Mouse (Mus musculus): ENCODE data around the gene Kcnh2. TPM values are rescaled to one million over a fixed set of nuclear protein-coding genes. Genes with fewer than 3 reads are reported as not detected.
"Not testable (repeated sequence)": the region's sequence is repeated elsewhere in the genome, so short reads cannot be mapped to it uniquely, and the experiment has no call there.

The Kcnh2 gene
- 10 to 100 TPM; 13.1 to 15.5 TPM for total RNA-seq (2021)
- long read RNA-seq, experiment 1, full-length matches to known transcripts: 11 of 13 reads
- long read RNA-seq, experiment 1, partial matches to known transcripts: 0 of 13 reads
- long read RNA-seq, experiment 1, other reads (novel, unspliced or antisense): 2 of 13 reads
- long read RNA-seq, experiment 2, full-length matches to known transcripts: 5 of 13 reads
- long read RNA-seq, experiment 2, partial matches to known transcripts: 5 of 13 reads
- long read RNA-seq, experiment 2, other reads (novel, unspliced or antisense): 3 of 13 reads

GRCm38 (mm10) chr5:24351278-24351677 lies at the start of gene Kcnh2:
Gene Kcnh2 (minus strand): TSS chr5:24351604.
- no peak for DNase-seq (ENCODE audit: low spot score in 2 of 2)

GRCm38 (mm10) chr5:24400362-24400761 lies 49.0 kb upstream of the Kcnh2 start:
- no peak for DNase-seq (ENCODE audit: low spot score in 2 of 2)

GRCm38 (mm10) chr5:24399686-24400085 lies 48.3 kb upstream of the Kcnh2 start:
- no peak for DNase-seq (ENCODE audit: low spot score in 2 of 2)

- DNase-seq (ENCODE audit: low spot score in 2 of 2): not testable (repeated sequence)
Observed at GRCm38 (mm10) chr5:24396254-24396653, 44.9 kb upstream of the Kcnh2 start.

DNA sequence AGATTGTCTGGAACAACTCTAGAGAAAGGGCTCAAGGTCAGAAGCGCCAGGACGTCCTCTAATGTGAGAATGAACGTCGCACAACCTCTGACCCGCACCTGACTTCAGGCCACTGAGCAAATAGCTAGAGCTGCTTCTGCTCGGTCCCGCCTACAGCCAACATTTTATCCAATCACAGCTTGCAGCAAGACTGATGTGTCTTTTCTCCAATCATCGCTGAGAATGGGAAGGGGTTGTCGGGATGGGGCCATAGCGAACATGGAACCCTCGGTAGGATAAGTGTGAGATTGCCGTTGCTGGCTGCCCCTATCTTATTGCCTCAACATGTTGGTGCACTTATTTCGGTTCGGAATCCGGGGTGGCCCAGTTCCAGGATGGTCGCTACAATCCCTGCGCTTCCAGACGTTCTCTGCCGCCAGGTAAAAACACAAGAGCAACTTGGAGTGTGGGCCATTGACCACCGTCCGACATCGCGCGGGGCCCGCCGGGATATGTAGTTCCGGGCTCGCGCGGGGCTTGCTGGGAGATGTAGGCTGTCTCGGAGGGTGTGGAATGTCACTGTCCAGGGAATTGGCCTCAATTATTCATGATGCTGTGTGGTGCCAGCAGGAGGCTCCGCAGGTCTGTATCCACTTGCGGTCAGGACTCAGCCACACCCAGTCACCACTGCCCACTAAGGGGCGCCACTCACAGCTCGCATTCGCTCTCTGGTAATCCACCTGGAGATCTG lies 42.9 kb upstream of the Kcnh2 start:
- DNase-seq (ENCODE audit: low spot score in 2 of 2): peak; percentile 86 to 91

GRCm38 (mm10) chr5:24393392-24393997 lies 42.1 kb upstream of the Kcnh2 start, which contains the start of gene Abcb8:
Gene Abcb8 (plus strand): TSS chr5:24393663.
- DNase-seq (ENCODE audit: low spot score in 2 of 2): peak; percentile 82 to 83

GRCm38 (mm10) chr5:24392724-24393123 lies 41.3 kb upstream of the Kcnh2 start:
- DNase-seq (ENCODE audit: low spot score in 2 of 2): no peak

GRCm38 (mm10) chr5:24391864-24392263 lies 40.5 kb upstream of the Kcnh2 start, which contains the start of gene Atg9b:
Gene Atg9b (minus strand): TSS chr5:24392143.
- no peak for DNase-seq (ENCODE audit: low spot score in 2 of 2)

DNA sequence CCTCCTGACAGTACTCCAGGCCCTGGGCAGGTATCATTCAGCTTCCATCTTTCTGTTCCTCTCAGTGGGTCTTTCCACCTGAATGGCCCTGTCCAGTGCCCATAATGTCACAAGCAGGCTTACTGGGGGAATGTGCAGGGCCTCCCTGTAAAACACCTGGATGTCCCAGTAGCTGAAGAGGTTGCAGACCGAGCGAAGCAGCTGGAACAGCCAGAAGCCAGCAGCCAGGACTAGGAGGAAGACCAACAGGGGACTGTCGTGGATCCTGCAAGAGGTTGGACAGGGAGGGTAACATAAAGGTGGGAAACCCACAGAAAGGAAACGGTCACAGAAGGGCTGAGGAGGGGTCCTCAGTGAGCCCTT lies 38.2 kb upstream of the Kcnh2 start:
- no peak for DNase-seq (ENCODE audit: low spot score in 2 of 2)

GRCm38 (mm10) chr5:24389011-24389657 lies 37.7 kb upstream of the Kcnh2 start:
- no peak for DNase-seq (ENCODE audit: low spot score in 2 of 2)

DNA sequence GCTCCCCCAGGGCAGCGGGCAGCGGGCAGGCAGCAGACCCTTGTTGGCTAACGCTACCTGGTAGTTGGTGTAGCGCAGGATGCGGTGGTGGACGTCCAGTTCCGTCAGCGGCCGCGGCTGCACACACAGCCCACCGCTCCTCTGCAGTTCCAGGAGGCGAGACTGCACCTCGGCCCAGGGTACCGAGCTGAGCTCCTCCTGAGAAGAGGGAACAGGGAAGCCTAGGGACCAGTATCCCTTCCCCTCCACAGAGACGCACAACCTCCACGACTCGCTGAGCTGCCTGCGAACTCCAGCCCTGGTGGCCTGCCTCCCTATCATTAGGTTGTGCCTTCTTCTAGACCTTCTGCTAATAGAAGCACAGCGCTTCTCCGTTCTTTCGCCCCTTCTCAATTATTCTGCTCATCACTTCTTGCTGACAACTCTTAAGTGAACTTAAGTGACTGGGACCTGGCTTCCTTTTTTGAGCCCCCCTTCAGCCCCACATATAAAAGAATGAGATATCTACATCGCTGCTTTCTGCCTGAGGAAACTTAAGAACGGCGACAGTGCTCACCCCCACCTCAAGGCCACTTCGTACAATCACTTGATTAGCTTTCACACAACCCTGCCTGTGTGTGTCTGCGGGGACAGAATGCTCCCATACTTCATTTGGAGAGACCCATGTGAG lies 37.0 kb upstream of the Kcnh2 start:
- DNase-seq (ENCODE audit: low spot score in 2 of 2): no peak

GRCm38 (mm10) chr5:24387264-24388241 lies 36.1 kb upstream of the Kcnh2 start:
- peak; percentile 52 to 59 for DNase-seq (ENCODE audit: low spot score in 2 of 2)

- no peak for DNase-seq (ENCODE audit: low spot score in 2 of 2)
Observed at GRCm38 (mm10) chr5:24385887-24386550, 34.6 kb upstream of the Kcnh2 start.

GRCm38 (mm10) chr5:24385374-24385773 lies 34.0 kb upstream of the Kcnh2 start:
- DNase-seq (ENCODE audit: low spot score in 2 of 2): no peak

DNA sequence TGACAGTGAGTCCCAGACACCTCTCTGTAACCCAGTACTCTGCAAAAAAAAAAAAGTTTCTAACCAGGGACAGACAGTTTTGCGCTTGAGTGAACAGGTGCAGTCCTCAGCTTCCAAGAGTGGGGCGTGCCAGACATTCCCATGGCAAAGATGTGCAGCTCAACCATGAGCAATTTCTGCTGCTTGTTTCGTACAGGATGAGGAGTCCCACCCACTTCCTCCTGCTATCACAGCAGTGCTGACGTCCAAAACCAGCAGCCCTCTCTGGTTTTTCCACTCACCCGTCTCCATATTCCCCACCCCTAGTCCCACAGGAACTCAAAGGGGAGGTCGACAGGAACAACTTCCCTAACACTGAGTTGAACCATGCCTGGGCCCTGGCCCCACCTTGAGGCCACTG lies 33.0 kb upstream of the Kcnh2 start:
- no peak for DNase-seq (ENCODE audit: low spot score in 2 of 2)

- peak; percentile 86 to 87 for DNase-seq (ENCODE audit: low spot score in 2 of 2)
Observed at GRCm38 (mm10) chr5:24383026-24383859, 31.8 kb upstream of the Kcnh2 start.

DNA sequence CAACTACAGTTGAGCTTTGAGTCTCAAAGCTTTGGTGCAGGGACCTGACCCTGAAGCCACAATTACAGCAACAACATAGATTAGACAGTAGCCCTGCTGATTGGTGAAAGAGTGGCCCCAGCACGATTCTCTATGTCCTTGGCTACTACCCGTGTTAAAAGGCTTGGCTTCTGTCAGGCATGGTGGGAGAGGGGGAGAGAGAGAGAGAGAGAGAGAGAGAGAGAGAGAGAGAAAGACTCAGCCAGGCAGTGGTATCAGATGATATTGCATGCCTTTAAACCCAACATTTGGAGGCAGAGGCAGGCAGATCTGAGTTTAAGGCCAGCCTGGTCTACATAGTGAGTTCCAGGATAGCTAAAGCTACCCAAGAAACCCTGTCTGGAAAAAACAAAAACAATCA lies 30.6 kb upstream of the Kcnh2 start:
- no peak for DNase-seq (ENCODE audit: low spot score in 2 of 2)

GRCm38 (mm10) chr5:24381486-24381885 lies 30.1 kb upstream of the Kcnh2 start:
- DNase-seq (ENCODE audit: low spot score in 2 of 2): no peak
